Mouse (Mus musculus) ES-E14 (cell line): ENCODE data around the gene Adcy4.

Source experiments
- CHD2 ChIP-seq: IDR thresholded peaks from 2 replicates; pipeline ENCODE4 v1.6.1; 2014; ENCODE audit warnings: mild to moderate bottlenecking, low read depth, low read length, inconsistent platforms
- ZC3H11A ChIP-seq: IDR thresholded peaks from 2 replicates; pipeline ENCODE4 v1.6.1; 2012; ENCODE audit warnings: low read depth, mild to moderate bottlenecking, inconsistent platforms, low read length, borderline replicate concordance

DNA sequence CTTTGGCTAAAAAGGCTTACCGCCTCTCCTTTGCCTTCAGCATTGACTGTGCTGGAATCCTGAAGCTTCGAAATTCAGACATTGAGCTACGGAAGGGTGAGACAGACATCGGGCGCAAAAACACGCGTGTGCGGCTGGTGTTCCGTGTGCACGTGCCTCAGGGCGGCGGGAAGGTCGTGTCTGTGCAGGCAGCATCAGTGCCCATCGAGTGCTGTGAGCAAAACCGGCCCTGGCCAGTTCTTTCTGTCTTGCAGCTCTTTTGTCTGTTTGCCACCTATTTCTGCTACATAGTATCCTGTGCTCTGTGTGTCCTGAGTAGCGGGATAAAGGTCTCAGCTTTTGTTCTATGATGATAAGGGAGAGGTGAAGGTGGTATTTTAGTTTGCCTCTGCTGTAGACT is 46.0 kb upstream of the Adcy4 start:
- TF ChIP-seq CHD2 = no peak
- no peak for TF ChIP-seq ZC3H11A
